8 mouse cellular contexts compared by ENCODE assay signal in the genomic region with DNA sequence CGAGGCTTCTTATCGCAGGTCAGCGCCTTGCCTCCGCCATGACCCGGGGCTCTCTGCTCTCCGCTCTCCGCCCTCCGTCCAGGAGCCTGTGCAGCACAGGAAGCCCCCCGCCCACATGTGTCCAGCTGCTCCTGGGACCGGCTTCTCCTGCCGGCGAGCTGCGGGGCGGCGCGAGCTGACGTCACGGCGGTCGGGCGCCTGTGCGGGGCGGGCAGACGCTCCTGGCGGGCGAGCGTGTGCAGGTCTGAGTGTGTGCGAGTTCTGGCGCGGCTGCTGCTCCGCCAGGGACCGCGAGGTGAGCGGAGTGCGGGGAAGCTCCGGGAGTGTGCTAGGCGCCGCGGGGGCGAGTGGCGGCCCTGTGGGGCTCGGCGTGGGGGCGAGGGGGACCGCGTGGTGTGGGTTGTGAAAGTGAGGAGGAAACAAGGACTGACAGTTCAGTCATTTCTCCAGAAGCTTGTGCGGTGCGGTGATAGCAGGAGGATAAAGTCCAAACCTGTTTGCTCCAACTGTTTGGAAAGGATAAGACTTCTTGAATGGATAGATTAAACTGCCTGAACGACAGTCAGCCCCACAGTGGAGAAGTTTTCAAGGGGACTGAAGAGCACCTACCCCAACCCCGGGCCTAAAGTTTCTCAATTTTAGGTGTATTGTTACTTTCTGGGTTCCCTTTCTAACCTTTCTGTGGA. TPM values are rescaled to one million over a fixed set of nuclear protein-coding genes. Genes with fewer than 3 reads are reported as not detected.
DNase-seq lines count a peak whose midpoint lies in the region; ATAC-seq lines count a peak whose summit lies in the region.

No protein-coding gene starts in this region.

- WGBS in hindbrain, embryonic 10.5 days: 1% methylated on average over 50 of the region's 50 CpGs

- no peaks in the 10 kb centered on the region for H3K36me3 ChIP-seq in hindbrain, embryonic 10.5 days

- peak; percentile 96 for ATAC-seq in frontal cortex, adult (ENCODE audit: low TSS enrichment)

- H3K4me1 ChIP-seq in hindbrain, embryonic 10.5 days (replicated peaks): peaks cover 24% of the 10 kb centered on the region

- peak overlapping the region; percentile 69 for H3K4me3 ChIP-seq in hindbrain, embryonic 10.5 days

- peak; percentile 72 for DNase-seq in NIH3T3 (ENCODE audit: low read depth)
- DNase-seq in cerebellum, adult 8-10 months: peak; percentile 38
- DNase-seq in hindbrain, embryonic 10.5 days (ENCODE audit: low spot score): peak; percentile 86
- DNase-seq in layer of hippocampus, postnatal 25 days (ENCODE audit: extremely low spot score in 1 of 2, low spot score in 1 of 2): peak; percentile 54 to 64
- peak; percentile 69 for DNase-seq in lung, postnatal 25 days (ENCODE audit: low spot score)
- DNase-seq in retina, embryonic 14.5 days (ENCODE audit: low spot score): peak; percentile 82
- peak; percentile 51 to 63 for DNase-seq in thymus, postnatal 36 days

- H3K27me3 ChIP-seq in hindbrain, embryonic 10.5 days (ENCODE audit: insufficient read depth, poor library complexity, severe bottlenecking): no peaks in the 10 kb centered on the region

- no peaks in the 10 kb centered on the region for H3K9me3 ChIP-seq in hindbrain, embryonic 10.5 days

- peak overlapping the region; percentile 88 for H3K27ac ChIP-seq in hindbrain, embryonic 10.5 days

RNA-seq across cellular contexts. Expression of a gene that starts 56.2 kb away (rescaled TPM):
- polyA plus RNA-seq in hindbrain, embryonic 10.5 days (2016; fragmentation: Nextera tagmentation; extraction: Ambion mirVana): 41.6 and 50.6 TPM in 2 replicates
- 10 to 100 TPM; 17.7 to 18.6 TPM for total RNA-seq in layer of hippocampus, postnatal 25 days (2021)

Comparison
In these comparisons a context has a peak if more than half of its experiments do, and no peak if none do; other contexts are left out.
1. Peak in every context shown above with its lines: DNase-seq, ATAC-seq, H3K4me3 ChIP-seq and H3K27ac ChIP-seq.